Mouse (Mus musculus) liver, adult (tissue): Measurements from ENCODE around the gene Cyp1a1.

Experiments used
- GATA4 ChIP-seq: IDR thresholded peaks from 2 replicates; pipeline ENCODE4 v1.6.1; 2014; ENCODE audit warnings: mild to moderate bottlenecking, low read length; ENCODE audit not compliant: insufficient replicate concordance

The Cyp1a1 gene

DNA sequence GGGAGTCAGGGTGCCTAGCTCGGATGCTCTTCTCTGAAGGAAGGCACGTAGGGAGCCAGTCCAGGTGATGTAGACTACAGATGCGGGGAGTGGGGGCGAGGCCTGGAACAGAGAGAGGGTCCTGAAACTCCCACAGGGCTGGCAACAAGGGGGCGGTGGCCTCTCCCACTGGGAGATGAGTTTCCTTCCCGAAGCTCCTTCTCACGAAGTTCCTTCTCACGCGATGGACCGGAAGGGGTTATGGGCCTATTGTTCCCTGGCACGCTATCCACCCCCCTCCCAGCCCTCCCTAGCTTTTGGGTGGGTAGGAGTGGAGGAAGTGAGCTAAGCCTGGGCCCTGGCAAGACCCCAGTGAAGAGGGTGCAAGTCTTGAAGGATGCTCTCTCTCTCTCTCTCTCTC is 19.9 kb upstream of the Cyp1a1 start:
- TF ChIP-seq GATA4, result no peak

DNA sequence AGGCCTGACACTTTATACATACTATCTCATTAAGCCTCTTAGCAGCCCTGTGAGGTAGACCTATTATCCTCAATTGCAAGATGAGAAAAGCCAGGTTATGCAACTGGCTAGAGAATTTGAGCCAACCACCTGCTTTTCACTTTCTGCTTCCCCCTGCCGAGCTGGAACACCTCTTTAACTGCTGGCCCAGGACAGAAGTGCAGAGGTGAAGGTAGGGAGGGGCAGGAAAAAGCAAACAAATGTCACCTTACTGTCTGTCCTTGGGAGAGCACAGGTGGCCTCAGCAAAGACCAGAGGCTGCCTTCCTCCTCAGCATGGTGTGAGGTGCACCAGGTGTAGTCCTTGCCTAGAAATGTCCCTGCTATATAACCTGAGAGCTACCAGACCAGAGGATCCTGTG is 19.5 kb upstream of the Cyp1a1 start:
- TF ChIP-seq GATA4, result no peak

DNA sequence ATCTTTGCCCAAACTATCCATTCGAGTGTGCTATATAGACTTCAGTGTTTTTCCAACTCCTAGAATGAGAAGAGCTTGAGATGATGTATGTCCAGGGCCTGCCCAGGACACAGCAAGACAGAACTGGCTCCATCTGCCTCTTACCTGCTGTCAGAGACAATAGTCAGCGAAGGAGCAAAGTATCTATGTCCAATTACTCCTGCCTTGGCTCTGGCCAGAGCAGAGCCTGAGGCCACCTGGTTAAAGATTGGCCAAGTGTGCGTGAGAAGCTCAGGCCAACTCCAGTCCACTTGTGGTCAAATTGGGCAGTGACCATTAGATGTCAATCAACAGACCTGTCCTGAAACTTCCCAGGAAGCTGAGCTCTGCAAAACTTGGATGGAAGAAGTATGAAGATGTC is 18.2 kb upstream of the Cyp1a1 start:
- TF ChIP-seq GATA4, result no peak

DNA sequence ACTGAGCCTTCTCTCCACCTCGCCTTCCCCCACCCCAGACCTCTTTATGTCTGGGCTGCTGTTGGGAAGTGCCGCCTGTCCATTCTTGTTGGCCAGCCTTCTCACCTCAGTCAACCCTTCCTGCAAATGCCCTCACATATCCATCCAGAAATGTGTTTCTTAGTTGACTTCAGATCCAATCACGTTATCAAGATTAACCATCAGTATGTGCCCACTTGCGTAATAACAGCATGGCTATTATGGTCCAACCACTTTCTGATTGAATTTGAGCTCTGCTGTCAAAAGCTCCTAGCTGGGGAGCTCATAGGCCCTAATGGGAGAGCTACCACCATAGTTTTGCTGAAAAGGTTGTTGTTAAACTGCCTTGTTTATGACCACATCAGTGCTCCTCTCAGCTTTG is 16.7 kb upstream of the Cyp1a1 start:
- peak; percentile 53; the same call in 1 of the 2 replicates for TF ChIP-seq GATA4

DNA sequence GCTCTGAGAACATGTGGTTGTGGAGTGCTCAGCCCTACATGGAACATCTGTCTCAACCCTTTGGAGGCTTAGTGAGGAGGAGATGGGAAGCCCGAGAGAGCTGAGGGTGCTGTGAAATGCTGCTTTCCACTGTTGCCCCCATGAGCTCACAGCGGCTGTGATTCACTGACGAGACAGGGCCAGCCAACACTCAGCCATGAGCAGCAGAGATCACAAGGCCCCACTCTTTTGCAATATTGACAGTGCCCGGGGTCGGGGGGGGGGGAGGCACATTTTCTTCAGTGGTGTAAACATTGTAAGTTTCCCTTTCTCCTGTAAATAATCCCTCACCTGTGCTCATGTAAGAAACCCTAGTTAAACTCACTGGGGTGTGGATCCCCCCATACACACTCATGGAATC is 16.2 kb upstream of the Cyp1a1 start:
- TF ChIP-seq GATA4, result no peak

DNA sequence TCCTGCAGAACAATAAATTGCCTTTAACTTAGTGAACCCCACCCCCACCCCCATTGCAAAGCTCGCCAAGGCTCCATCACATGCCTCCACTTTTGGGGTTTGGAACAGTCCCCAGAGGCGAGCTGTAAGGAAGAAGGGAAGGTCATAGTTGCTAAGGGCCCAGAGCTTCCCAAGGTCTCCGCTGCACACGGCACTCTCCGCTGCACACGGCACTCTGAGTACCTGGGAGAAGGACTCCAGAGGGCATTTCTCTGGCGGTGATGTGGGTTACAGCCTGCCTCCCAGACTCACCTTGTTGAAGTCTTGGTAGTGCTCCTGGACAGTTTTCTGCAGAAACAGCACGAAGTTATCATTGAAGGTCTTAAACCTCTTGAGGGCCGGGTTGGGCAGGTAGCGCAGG is 6.3 kb upstream of the Cyp1a1 start:
- no peak for TF ChIP-seq GATA4

DNA sequence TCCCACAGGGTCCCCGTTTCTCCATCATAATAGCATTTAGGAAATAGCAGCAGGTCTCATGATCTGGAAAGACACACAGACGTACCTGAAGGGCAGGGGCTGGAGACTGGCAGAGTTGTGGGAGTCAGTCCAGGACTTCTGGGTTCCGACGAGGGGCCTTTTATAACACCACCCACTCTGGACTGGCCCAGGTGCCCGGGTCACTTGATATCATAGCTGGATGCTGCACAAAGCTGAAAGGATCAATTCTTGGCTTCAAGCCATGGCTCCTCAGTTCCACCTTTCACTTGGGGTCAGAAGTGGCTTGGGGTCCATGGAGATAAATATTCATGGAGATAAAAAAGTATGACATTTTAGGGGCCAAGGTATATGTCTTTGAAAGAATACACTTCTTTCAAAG is 4.2 kb upstream of the Cyp1a1 start, which contains the start of gene Cyp1a2:
Gene Cyp1a2 (minus strand): TSS at position 184 of the 400 bp plus-strand sequence.
- TF ChIP-seq GATA4, result no peak

DNA sequence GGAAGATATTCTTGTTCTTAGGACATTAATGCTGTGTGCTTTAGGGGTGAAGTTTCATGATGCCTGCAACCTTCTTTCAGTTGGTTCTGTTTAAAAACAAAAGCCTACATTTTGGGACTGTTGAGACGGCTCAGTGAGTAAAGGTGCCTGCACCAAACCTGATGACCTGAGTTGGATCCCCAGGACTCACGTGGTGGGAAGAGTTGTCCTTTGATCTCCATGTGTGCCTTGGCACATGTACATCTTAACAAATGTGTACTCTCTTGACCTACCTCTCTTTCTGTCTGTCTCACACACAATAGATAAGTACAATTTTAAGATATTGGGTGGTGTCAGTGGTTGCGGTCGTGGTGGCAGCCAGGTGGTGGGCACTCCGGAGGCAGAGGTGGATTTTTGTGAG is 1.7 kb upstream of the Cyp1a1 start:
- no peak; the same call in 1 of the 2 replicates for TF ChIP-seq GATA4

DNA sequence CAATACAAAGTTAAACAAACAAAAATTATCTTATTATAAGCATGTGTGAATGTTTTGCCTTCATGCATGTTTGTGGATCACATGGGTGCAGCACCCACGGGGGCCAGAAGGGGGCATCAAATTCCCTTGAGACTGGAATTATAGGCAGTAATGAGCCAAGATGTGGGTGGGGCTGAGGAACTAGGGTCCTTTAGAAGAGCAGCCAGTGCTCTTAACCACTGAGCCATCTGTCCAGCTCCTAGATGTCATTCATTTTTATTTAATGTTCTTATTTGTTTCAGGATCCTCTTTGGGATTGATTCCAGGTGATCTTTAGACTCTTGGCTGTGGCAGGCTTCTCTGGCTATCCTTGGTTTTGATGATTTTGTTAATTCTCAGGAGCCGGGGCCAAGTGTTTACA is 430 bp downstream of the Cyp1a1 start:
- no peak for TF ChIP-seq GATA4

DNA sequence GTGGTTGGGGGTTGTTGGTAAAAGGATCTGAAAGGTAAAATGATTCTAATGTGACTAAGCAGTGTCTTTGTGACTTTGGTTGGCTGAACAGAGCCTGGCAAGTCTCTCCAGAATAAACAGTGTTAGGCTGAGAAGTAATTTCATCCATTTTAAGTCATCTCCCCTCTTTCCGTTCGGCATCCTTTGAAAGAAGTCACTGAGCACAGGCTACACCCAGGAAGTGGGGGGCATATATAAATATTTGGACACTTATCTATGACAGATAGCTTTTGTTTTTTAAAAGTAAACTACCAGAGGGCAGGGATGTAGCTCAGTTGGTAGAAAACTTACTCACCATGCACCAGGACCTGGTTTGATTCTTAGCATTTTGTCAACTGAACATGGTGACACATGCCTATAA is 878 bp downstream of the Cyp1a1 start:
- TF ChIP-seq GATA4, result no peak

DNA sequence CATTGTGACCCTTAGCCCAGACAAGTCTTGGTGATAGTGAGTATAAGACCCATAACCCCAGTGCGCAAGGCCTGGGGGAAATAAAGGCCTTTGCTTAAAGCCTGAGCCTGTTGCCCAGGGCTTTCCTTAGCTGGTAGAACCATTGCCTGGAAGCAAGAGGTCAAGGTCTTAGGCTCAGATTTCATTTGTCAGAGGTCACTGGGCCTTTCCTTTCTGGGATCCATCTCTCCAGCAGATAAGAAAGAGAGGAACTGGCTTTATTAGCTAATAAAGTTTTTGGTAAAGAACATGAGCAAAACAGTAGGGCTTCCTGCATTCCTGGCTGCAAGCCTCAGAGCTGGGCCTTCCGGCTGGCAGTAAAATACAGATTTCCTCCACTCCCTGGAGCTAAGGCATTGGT is 6.4 kb downstream of the Cyp1a1 start:
- TF ChIP-seq GATA4, result peak; percentile 83; the same call in 1 of the 2 replicates

DNA sequence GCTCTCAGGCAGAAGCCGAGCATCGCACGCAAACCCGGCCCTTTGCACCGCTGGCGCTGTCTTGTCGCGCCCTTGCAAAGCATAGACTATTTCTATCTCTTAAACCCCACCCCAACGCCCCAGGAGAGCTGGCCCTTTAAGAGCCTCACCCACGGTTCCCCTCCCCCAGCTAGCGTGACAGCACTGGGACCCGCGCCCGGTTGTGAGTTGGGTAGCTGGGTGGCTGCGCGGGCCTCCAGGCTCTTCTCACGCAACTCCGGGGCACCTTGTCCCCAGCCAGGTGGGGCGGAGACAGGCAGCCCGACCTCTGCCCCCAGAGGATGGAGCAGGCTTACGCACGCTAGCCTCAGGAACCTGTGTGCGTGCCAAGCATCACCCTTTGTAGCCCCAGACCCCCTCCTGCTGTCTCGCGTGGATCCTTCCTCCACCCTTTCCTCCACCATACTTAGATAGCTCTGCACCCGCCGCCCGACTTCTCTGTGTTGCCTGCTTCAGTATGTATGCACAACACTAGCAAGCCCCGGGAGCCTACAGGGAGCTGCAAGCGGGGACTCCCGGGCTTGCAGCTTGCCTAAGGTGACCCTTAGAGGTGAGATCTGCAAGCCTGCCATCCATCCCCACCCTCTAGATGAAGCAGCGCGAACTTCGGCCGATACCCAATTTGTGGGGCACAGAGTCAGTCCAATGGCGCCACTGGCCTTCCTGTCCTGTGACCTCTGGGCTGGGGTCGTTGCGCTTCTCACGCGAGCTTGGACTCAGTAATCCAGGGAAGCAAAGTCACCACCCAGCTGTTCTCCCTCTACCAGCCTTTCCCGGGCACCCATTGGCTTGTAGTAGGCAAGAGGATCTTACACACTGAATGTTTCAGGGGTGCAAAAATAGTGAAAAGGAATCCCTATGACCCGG is 8.9 kb downstream of the Cyp1a1 start:
- TF ChIP-seq GATA4, result no peak

DNA sequence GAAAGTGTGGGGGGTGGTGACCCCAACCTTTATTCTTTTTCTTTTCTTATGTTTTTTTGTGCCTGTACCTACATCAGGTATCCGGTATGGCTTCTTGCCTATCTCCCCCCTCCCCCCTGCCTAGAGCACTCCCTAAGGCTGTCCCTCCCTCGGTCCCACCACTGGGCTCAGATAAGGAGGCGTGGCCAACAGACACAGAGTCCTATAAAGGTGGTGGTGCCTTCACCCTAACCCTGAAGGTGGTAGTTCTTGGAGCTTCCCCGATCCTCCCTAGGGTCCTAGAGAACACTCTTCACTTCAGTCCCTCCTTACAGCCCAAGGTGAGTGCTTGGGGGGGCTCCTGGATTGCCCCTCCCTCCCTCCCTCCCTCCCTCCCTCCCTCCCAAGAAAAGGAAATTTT is 9.7 kb downstream of the Cyp1a1 start:
- TF ChIP-seq GATA4, result no peak

DNA sequence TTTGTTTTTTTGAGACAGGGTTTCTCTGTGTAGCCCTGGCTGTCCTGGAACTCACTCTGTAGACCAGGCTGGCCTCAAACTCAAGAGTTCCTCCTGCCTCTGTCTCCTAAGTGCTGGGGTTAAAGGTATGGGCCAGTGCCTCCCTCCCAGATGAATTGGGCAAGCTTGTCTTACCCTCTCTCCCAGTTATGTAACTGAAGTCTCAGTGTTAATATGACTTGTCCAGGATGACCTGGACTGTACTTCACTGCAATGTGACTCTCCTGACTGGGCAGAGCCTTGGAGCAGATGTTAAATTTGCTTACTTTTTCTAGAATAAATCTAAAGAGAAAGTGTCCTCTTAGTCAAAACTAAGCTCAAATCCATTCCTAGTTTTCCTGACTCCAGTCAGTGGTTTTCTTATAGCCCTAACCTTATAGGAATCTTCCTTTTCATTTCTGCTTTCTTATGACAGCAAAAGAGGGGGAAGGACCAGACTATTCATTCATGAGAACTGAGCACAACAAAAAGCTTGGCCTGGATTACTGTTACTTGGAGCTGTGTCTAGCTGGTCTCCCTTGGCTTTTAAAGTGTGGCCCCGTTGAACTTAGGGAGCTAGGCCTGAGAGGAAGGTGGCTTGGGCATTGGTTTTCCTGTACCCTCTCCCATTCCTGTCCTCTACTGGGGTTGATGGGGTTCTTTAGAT is 10.9 kb downstream of the Cyp1a1 start:
- TF ChIP-seq GATA4, result no peak

DNA sequence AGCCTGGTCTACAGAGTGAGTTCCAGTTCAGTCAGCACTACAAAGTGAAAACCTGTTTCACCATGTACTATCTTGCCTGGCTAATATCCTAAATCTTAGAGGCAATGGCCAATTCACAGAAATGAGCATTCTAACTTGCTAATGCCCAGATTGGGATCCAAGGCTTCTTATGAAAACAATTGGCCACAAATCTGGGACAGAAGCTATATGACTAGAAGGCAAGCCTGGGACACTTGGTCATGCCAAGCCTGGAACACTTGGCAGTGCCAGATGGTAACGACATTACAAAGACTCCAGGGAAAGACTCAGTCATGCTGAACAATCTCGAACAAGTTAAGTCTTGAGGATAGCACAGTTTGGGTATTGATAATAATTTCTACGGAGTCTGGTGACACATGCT is 18.8 kb downstream of the Cyp1a1 start:
- no peak for TF ChIP-seq GATA4

DNA sequence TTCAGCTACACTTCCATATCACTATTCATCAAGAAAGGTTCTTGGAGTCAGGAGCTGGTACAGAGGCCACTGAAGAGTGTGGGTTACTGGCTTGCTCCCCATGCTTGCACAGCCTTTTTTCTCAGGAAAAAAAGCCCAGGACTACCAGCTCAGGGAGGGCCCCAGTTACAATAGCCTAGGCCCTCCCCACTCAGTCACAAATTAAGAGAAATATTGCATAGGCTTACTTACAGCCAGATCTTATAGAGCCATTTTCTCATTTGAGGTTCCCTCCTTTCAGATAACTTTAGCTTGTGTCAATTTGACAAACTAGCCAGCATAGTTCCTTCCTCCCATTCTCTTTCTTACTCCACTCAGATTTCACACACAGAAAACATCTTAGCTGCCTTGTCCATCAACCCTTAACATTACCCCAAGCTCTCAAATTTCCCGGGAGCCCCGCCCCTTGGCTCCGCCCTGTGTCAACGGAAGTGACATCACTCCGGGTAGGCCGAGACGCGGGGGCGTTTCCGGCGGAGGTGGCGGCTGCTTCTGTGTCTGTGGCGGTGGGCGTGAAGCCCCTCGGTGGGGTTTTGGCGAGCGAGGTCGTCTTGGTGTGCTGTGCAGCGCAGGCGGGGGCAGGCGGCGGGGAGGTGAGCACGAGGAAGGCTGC is 20.5 kb downstream of the Cyp1a1 start, which contains the start of gene Edc3:
Gene Edc3 (plus strand): TSS at position 473 of the 652 bp plus-strand sequence.
- no peak for TF ChIP-seq GATA4
